Mouse (Mus musculus) adrenal gland, adult 18-20 months (tissue): ENCODE measurements around the gene E130116L18Rik. TPM values are rescaled to one million over a fixed set of nuclear protein-coding genes. Genes with fewer than 3 reads are reported as not detected.
"Not testable (repeated sequence)": the region's sequence is repeated elsewhere in the genome, so short reads cannot be mapped to it uniquely, and the experiment has no call there.

Experiments used
- DNase-seq, 2 experiments: peaks; one replicate each; pipeline ENCODE4 v3.0.0; 2021 to 2022; ENCODE audit warnings: low spot score in 2 of 2
- long read RNA-seq, 2 experiments: library from polyadenylated mRNA; stranded (forward); transcript quantifications; one replicate each; pipeline ENCODE4 v2.0.0; 2021
- total RNA-seq, 2 experiments: library from RNA; stranded (reverse); gene quantifications; 1 replicate in 1 of 2; 2 replicates in 1 of 2; pipeline ENCODE4 v1.2.3; 2021

The E130116L18Rik gene
- not detected for total RNA-seq
- long read RNA-seq, experiment 1: 0 reads
- long read RNA-seq, experiment 2: 0 reads

DNA sequence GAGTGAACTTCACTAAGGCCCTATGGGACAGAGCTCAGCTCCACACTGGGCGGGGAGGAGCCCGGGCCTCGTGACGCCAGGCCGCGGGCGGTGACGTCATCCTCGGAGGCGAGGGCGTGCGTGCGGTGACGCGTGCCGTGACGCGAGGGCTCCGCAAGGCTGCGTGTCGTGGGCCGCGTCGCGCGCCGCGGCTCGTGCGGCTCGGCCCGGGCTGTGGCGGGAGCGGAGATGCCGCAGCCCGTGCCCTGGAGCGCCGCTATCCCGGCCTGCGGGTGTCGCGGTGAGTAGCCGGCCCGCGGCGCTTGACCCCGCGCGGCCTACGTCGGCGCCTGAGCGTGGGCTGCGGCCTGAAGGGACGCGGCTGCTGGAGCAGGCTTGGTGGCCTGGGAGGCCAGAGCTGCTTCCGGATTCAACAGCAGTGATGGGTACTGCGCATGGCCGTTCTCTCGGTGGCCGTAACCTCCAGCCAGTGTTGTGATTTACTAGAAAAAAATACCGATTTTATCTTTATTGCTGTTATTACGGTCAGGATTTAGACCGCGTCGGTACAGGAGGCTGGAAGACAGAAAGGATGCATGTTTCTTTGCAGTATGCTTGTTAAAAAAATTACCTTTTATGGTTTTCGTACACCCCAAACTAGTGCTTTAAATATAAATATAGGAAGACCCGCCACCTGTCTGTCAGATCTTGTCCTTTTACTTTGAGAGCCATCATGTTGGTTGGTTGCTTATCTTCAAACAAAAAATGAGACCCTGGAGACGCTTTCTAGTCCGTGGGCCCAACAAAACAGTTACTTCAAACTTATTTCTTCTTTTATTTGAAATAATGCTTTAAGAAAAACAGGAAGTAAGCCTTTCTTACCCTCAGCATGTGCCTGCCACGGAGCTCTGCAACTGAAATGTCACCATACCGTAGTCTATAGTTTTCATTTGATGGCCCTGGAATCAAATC lies at the start of gene E130116L18Rik:
E130116L18Rik (minus strand) TSS at position 402 of the 951 bp plus-strand sequence.
- DNase-seq: peak; percentile 90 to 94

DNA sequence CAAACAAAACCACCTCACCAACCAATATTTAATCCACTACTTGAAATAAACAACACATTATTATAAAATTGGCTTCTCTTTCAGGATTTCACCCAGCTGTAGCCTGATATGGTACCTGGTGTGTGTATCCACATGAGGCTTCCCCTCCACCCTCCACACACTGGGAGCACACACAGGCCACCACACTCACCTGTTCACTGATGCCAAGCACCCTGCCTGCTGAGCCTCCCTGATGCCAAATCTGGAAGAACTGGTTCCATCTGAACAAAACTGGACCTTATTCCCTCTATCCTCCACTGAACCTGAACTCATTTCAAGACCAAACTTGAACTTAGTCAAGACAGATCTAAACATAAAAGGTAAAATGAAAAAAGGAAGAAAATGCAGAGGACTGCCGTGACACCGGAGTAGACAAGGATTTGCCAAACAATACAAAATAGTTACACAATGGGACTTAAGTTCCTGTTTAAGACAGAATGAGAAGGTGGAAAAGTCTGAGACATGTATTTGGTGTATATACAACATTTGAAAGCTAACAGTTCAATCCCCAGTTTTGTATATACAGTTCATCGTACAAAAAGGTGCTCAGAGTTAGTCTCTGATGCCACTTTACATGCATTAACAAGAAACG lies 45.4 kb upstream of the E130116L18Rik start:
- no peak for DNase-seq

DNA sequence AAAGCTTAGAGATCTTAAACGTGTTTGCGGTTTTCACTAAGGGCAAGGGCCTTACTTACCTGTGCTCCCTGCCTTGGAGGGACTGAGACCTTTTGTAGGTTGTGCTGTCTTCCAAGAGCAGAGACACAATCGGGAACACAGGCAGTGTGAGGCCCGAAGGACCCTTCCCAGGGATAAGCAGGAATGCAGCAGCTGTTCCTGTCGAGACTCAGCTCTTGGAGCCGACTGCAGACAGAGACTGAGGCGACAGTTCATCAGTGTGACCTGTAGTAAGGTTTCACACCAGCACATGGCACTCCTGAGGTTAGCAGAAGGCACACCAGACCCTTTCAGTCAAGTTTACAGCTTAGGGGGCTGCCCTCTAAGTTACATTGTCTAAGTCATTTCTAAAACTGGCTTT lies 39.3 kb upstream of the E130116L18Rik start:
- no peak for DNase-seq

DNA sequence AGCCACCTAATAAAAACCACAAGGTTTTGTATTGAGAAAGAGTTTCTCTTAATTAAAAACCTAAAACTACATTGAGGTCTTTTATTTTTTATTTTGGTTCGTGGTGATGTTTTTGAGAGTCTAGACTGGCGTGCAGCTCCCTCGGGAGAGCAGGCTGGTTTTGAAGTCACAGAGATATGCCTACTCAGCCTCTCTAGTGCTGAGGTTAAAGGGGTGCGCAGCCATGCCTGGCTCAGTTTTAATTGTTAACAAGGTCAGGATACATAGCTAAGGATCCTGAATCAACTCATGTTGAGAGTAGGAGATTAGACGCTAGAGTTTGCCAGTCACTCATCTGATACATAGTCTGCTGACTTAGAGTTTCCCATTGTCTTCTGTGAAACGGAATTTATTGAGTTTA lies 38.5 kb upstream of the E130116L18Rik start:
- DNase-seq: no peak

DNA sequence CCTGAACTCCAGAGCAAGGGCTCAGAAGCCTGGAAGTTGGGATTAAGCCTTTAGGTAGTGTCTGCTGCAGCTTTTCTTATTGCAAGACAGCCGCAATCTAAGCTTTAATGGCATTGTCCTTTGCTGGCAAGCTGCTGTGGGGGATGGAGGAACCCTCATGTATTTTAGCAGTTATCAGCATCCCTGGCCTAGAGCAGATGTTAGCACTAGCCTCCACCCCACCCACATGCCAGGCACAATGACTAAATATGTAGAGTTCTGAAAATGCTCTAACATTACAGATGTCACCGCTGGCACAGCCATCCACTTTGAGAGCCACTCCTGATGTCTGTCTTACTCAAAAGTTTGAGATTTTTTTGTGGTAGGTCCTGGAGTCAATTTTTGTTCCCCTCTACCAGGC lies 33.7 kb upstream of the E130116L18Rik start:
- DNase-seq: no peak

DNA sequence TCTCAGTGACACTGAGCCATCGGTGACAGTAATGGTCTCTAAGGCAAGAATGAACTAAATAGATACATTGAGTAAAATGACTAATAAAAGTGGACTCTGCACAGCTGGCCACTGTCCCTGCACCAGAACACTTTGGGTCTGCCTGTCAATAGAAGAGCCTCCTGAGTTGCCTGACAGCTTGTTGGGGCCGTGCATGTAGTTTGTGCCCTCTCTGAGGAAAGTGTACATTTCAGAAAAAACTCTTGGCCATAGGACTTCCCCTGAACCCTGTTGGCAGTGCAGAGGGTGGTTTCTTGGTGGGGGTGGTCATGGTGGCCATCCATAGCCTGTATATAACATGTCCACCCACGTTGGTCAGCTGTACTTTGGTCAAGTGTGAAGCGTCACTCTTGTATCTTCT lies 31.5 kb upstream of the E130116L18Rik start:
- DNase-seq: no peak

DNA sequence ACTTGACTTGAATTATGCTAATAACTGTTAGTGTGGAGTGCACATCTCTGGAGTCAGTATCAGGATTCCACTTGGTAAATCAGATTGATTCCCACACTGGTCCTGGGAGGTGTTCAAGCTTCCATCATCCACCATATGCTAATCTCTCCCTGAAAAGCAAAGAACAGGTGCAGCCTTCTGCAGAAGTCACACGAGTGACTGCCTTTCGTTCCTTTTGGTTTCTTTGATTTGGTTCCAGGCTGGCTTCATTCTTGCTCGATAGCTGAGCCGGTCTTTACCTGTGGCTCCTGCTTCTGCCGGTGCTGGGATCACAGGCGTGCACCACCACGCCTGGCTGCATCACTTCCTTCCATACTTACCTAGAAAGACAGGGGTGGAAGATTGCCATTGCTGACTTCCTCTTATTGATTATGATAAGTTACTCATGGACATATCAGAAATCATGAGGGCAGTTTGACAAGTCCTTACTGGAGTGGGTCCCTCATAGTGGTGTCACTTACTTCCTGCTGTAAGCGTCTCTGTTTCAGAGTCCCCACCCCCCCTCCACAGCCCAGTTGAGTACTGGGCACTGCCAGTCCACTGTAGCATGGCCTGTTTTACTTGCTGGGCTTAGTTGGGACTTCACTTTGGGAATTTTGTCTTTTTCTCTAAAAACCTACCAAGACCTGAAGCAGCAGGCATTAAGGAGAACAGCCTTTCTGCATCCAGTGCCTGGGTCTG lies 30.0 kb upstream of the E130116L18Rik start:
- no peak for DNase-seq

DNA sequence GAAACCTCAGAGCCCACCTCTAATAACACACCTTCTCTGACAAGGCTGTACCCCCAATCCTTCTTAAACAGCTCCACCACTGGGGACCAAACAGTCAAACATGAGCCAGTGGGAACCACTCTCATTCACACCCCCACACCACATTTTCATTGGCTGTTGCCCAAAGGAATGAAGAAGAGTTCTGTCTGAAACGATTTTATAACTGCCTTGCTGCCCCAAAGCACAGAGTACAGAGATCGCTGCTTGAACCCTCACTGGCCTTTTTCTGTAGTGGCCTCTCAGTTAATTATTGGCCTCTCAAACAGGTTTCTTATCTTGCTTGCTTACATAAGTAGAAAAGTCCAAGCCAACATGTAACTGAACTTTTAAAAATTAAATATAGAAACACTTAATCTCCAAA lies 29.5 kb upstream of the E130116L18Rik start:
- DNase-seq: no peak

DNA sequence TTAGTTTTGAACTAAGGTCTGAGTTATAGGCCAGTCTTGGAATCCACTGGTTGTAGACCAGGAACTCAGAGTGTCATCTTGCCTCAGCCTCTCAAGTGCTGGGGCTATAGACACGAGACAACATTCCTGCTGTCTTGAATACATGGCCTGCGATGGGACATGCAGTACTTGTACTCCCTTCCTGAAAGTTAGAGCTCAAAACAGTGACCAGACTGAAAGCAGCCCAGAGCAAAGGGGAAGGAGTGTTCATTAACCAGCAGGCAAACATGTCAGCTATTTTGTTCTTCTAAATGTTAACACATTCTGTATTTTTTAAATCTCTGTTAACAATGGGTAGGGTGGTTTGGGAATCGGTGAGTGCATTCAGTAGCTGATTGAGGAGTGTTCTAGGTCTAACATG lies 24.1 kb upstream of the E130116L18Rik start:
- DNase-seq: no peak

DNA sequence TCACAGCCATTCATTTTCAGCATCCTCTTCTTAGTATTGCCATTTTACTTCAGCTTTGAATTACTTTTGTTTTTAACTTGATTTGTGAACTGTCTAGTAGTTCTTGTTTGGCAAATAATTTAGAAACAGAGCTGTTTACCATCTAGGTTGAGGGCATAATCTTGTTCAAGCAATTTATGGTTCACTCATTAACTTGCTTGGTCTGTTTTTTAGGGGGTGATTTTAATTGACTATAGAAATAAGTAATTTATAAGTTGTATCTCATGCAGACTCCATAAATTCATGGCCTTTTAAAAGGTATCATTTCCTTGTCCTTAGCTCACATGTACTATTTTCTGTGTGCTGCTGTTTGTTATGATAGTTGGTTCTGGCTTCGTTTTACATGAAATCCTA lies 23.5 kb upstream of the E130116L18Rik start:
- DNase-seq: no peak

DNA sequence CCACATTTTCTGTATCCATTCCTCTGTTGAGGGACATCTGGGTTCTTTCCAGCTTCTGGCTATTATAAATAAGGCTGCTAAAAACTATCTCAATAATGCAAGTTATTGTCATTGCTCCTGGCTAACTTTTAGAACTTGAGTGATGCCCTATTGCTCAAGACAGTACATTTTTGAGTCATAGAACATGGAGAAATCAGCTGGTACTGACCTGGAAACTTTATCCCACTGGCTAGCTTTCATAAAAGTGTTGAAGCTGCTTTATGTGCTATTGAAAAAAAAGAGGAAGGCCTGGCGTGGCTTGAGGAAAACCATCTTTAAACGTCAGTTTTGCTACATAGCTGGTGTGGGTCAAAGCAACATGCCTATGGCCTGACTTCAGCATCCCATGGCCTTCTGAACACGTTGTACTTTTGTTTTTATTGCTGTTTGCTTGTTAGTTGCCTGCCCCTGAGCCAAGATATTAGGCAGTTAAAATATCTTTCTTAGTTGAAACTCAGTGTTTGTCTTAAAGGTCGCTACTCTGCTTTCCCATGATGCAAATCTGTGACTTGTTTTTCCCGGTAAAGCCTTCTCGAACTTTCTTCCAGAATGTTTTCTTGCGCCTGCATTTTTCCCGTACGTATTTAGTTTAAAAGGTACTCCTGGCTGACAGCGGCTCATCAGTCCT lies 23.0 kb upstream of the E130116L18Rik start:
- no peak for DNase-seq

DNA sequence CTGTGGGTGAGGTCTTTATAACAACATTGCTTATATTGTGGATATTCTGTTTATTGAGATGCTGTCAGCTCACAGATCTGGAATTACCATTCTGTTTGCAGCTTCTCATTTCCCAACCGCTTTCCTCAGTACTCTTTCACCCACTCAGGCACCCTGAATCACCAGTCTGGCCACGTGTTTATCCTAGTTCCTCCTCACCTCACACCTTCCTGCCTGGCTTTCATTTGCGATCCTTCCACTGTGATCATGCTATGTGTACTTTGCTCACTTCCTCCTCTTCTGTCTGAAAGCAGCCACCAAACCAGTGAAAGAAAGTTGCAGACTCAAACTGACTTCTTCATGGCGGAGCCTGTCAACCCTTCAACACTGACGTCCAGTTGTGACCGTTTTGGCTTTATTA lies 20.1 kb upstream of the E130116L18Rik start:
- no peak for DNase-seq

DNA sequence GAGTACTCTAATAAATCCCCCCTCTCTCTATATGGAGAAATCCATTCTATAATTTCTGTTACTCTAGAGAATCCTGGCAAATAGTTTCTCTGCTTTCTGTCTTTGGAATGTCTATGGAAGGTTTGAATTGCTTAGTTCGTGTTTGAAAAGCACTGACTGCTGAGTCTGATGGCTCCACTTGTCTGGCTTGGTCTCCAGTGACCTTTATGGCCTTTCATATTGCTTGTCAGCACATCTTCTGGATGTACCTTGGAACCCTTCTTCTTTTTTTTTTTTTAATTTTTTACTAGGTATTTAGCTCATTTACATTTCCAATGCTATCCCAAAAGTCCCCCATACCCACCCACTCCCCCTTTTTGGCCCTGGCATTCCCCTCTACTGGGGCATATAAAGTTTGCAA lies 1.4 kb upstream of the E130116L18Rik start:
- DNase-seq: not testable (repeated sequence)

DNA sequence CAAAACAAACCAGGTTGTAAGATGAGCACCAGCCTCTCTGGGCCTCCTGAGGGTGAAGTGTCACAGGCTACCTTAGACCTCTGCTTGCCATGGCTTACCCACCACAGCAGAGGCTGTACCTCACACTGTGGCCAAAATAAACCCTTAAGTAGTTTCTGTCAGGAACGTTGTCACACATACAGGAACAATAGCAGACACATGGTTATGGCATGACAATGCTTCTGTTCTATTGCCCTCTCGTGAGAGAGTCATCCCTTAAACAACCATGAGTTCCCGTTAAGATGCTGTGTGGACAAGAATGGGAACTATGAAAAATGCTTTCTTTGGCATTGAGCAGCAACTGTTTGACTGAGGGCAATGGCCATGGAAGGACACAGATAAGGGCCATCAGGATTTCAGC lies 1.3 kb downstream of the E130116L18Rik start, which contains the start of gene Galnt11:
Galnt11 (plus strand) TSS at position 301 of the 400 bp plus-strand sequence.
- no peak for DNase-seq

DNA sequence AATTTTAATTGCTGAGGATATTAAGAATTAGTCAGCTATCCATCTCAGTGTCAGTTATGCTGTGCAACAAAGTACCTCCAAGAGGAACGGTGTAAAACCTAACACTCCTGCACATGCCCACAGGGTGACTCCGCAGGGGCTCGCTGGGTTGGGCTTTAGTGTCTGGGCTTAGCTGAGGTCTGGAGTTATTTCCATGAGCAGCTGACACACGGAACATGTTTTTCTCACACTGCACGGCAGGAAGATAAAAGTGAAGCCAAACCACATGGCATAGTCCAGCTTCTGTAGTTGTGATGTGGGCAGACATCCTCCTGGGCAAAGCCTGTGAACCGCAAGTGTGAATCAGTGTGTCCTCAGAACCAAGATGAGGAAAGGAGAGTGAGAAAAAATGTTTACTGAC lies 7.9 kb downstream of the E130116L18Rik start:
- no peak for DNase-seq

DNA sequence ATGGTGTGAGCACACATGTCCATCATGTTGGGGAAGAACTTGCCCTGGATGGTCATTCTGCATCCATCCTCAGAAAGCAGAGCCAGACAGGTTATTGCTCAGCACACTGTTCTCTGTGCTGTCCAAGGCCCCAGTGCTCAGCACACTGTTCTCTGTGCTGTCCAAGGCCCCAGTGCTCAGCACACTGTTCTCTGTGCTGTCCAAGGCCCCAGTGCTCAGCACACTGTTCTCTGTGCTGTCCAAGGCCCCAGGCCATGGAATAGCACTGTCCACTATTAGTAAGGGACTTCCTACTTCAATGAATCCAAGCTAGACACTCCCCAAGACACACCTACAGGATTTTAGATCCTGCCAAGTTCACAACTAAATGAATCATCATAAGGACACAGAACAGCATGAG lies 9.7 kb downstream of the E130116L18Rik start:
- DNase-seq: not testable (repeated sequence)

DNA sequence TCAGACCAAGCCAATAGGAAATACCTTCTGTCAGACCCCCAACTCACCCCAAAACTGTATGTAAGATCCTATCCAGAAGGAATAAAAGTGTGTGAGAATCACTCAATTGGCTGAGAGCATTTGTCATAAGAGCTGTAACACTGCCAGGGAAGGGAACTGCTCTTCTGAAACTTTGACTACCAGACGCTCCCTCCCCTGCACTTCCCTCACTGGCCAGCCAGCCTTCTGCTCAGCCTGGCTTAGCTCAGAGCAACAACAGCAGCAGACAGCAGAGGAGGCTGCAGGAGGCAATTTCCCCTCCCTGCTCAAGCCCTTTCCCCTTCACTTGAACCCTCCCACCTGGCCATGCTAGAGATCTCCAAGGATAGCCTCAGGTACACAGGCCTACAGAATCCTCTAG lies 11.1 kb downstream of the E130116L18Rik start:
- DNase-seq: no peak

DNA sequence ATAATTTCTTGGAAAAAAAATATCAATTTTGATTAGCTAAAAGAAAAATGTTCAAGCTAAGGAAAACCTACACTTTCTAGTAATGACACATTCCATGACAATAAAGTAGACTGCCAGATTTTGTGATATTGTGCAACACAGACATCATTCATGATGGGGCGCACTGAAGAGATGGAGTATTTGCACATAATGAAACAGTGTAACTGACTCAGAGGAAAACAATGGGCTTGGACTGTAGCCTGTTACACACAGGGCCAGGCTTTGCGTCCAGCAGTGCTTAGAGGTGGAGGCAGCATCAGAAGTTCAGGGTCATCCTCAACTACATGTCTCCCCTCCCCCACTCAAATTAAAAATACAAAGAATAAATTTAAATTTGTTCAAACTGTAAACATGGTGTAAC lies 32.4 kb downstream of the E130116L18Rik start:
- peak in 1 of 2 experiments; percentile 4 for DNase-seq

DNA sequence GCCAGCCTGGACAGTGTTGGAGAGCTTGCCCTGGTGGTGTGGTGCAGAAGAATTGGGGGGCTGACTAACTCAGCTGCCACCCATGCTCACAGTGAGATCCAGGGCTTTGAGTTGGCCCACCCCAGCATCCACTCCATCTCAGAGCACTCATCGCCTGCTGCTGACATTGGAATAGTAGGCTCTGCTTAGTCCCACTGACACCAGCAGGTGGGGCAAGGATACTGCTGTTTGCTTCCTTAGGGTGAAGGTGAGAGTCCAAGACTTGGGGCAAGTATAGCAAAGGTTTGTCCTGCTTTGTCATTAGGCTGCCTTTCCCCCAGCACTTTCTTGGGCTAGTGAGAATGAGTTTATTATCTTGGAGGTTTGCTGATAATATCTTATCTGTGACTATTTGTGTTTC lies 34.2 kb downstream of the E130116L18Rik start:
- peak in 1 of 2 experiments; percentile 16 for DNase-seq

DNA sequence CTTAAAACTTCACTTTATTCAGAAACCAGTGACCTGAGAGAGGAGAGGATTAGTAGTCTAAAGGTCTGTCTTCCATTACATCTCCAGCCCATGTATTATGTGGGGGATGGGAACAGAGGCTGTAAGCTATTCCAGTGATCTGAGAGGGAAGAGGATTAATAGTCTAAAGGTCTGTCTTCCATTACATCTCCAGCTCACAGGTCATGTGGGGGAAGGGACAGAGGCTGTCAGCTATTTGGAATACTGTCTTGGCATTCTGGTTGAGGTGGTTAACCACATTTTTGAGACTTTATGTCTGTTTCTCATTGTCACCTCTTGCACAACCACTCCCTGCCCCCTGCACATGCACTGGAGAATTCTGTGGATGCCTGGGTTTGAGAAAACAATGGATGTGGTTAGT lies 35.2 kb downstream of the E130116L18Rik start:
- DNase-seq: no peak

DNA sequence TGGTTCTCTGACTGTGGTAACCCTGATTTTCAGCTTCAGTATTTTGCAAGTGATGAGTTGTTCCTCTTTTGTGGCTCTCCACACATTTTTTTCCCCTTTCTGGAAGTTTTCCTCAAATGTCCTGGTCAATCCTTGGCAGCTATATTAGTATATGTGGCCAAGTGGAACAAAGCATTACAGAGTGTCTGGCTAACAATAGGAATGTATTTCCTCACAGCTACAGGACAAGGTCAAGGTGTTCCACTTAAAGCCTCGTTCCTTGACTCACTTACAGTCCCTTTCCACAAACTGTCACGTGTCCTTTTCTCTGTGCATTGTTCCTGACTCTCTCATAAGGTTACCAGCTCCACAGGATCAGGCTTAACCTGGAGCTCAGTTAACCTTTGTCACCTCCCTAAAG lies 38.4 kb downstream of the E130116L18Rik start:
- DNase-seq: no peak
